Mouse (Mus musculus): ENCODE measurements around the gene Bin2.

- TF ChIP-seq POLR2A (IDR thresholded peaks at IDR 0.05; ENCODE audit: borderline replicate concordance, extremely low read depth, low read depth, low read length): no peak
- no peak for TF ChIP-seq CTCF (IDR thresholded peaks at IDR 0.05; ENCODE audit: insufficient read depth, low read length)
Observed at GRCm38 (mm10) chr15:100676521-100676920, 7.2 kb upstream of the Bin2 start.
